Mouse (Mus musculus): ENCODE data around the gene Ctnnbl1.

DNA sequence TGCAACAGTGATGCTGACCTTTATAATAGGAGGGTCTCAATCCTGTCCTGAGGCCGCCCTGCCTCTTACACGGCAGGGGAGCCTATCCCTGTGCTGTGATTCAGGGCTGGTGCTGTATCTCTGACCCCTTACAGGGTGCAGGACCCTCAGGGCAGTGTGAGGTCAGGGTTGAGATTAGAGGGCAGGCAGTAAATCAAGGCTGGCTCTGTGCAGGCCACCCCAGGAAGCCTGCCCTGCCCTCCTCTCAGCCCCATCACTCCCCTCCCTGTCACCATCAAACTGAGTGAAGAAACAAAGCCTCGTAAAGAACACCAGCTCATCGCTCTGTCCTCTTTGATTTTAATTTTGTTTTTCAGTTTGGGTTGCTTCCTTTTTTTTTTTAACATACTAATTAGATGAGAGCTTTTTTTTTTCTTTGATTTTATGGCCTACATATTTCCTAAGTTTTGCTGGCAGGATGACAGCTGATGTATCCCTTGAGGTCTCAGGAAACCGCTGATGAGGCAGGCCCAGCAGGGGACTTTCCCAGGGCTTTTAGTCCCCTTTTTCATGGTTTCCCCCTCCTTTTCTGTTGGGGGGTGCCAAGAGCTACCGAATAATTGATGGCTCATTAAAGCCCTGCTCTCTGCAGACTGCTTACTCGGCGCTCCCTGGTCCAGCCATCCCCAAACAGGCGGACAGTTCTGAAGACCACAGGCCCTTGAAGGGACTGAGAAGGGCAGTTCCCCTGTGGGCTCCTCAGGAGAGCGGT, 150.2 kb downstream of the Ctnnbl1 start:
- TF ChIP-seq CTCF (IDR thresholded peaks at IDR 0.05; ENCODE audit: insufficient read depth, low read length) (no peak), POLR2A (IDR thresholded peaks at IDR 0.05; ENCODE audit: borderline replicate concordance, extremely low read depth, low read depth, low read length) (no peak)

All from lung, adult 2 months (tissue).